In genomic region chr8:85603203-85603895, GRCm38 (mm10) we compare ENCODE assay signal across 9 mouse cellular contexts. TPM values are rescaled to one million over a fixed set of nuclear protein-coding genes. Genes with fewer than 3 reads are reported as not detected.
A peak's percentile ranks its signal among the peaks of the same experiment; 100 is the strongest.
DNase-seq lines count a peak whose midpoint lies in the region; ATAC-seq lines count a peak whose summit lies in the region.
"Had no signal": no experiment of that assay in that cellular context is flagged by ENCODE, and none has a peak within 500 bp of the region (broad histone marks: within the 10 kb centered on the region; RNA-seq: fewer than 3 reads in every experiment).

No protein-coding gene starts in this region.

- no peaks in the 10 kb centered on the region for H3K4me1 ChIP-seq in forebrain, embryonic 13.5 days
- no peaks in the 10 kb centered on the region for H3K4me1 ChIP-seq in hindbrain, embryonic 16.5 days (ENCODE audit: control insufficient read depth, insufficient read depth, low read depth, low read length)
- no peaks in the 10 kb centered on the region for H3K4me1 ChIP-seq in midbrain, embryonic 14.5 days (ENCODE audit: control insufficient read depth, insufficient read depth, low read length)

- H3K4me2 ChIP-seq in forebrain, embryonic 13.5 days, result no peak overlapping the region
- H3K4me2 ChIP-seq in hindbrain, embryonic 16.5 days (ENCODE audit: low read length), result no peak overlapping the region
- no peak overlapping the region for H3K4me2 ChIP-seq in midbrain, embryonic 14.5 days (ENCODE audit: low read length)

- no peaks in the 10 kb centered on the region for H3K27me3 ChIP-seq in forebrain, embryonic 13.5 days
- no peaks in the 10 kb centered on the region for H3K27me3 ChIP-seq in hindbrain, embryonic 16.5 days (replicated peaks; ENCODE audit: control insufficient read depth, insufficient read depth, low read length)
- no peaks in the 10 kb centered on the region for H3K27me3 ChIP-seq in midbrain, embryonic 14.5 days (ENCODE audit: control insufficient read depth, insufficient read depth, low read length)

- no peaks in the 10 kb centered on the region for H3K9me3 ChIP-seq in forebrain, embryonic 13.5 days (replicated peaks)
- no peaks in the 10 kb centered on the region for H3K9me3 ChIP-seq in hindbrain, embryonic 16.5 days (ENCODE audit: control insufficient read depth, low read length)
- no peaks in the 10 kb centered on the region for H3K9me3 ChIP-seq in midbrain, embryonic 14.5 days (ENCODE audit: control insufficient read depth, low read length)
- H3K9me3 ChIP-seq: megakaryocyte, embryonic 14.5 days had no signal

- DNase-seq in ovary, postnatal 10 days (ENCODE audit: low spot score), result peak; percentile 39
- DNase-seq in ovary, adult 18-20 months (ENCODE audit: low spot score), result no peak
- DNase-seq in c-Kit-positive CD71-negative TER-119-negative erythroid progenitor cells, embryonic 14.5 days (ENCODE audit: low read depth), result peak; percentile 17
- DNase-seq in left cerebral cortex, adult 18-20 months (ENCODE audit: low spot score in 2 of 2), result peak; percentile 78 to 79
- peak; percentile 87 for DNase-seq in midbrain, embryonic 14.5 days
- DNase-seq in thymus, postnatal 36 days, result peak; percentile 22 to 37

- H3K9ac ChIP-seq in forebrain, embryonic 13.5 days, result no peak overlapping the region
- no peak overlapping the region for H3K9ac ChIP-seq in hindbrain, embryonic 16.5 days (ENCODE audit: low read depth, low read length)
- no peak overlapping the region for H3K9ac ChIP-seq in midbrain, embryonic 14.5 days (replicated peaks; ENCODE audit: low read length)

- H3K36me3 ChIP-seq in forebrain, embryonic 13.5 days (ENCODE audit: poor library complexity, severe bottlenecking), result no peaks in the 10 kb centered on the region
- H3K36me3 ChIP-seq in hindbrain, embryonic 16.5 days (ENCODE audit: control insufficient read depth, insufficient read depth, low read length), result no peaks in the 10 kb centered on the region
- H3K36me3 ChIP-seq in midbrain, embryonic 14.5 days (ENCODE audit: control insufficient read depth, insufficient read depth, low read length), result no peaks in the 10 kb centered on the region

- H3K27ac ChIP-seq in forebrain, embryonic 13.5 days, result no peak overlapping the region
- no peak overlapping the region for H3K27ac ChIP-seq in hindbrain, embryonic 16.5 days (ENCODE audit: low read depth, low read length)
- H3K27ac ChIP-seq in midbrain, embryonic 14.5 days (replicated peaks; ENCODE audit: low read depth, low read length), result no peak overlapping the region

- H3K4me3 ChIP-seq in forebrain, embryonic 13.5 days, result no peak overlapping the region
- H3K4me3 ChIP-seq in hindbrain, embryonic 16.5 days (ENCODE audit: low read length), result no peak overlapping the region
- no peak overlapping the region for H3K4me3 ChIP-seq in midbrain, embryonic 14.5 days (replicated peaks; ENCODE audit: low read depth, low read length)
- H3K4me3 ChIP-seq: megakaryocyte, embryonic 14.5 days had no signal

- WGBS in forebrain, embryonic 13.5 days, result 41% methylated on average over 8 of the region's 8 CpGs
- WGBS in hindbrain, embryonic 16.5 days, result 35% methylated on average over 8 of the region's 8 CpGs
- WGBS in midbrain, embryonic 14.5 days, result 43% methylated on average over 8 of the region's 8 CpGs

- 0 out of 2 replicates have a peak, but pooled peaks have one; percentile 45 for ATAC-seq in forebrain, embryonic 13.5 days
- peak; percentile 65; the same call in 1 of the 2 replicates for ATAC-seq in hindbrain, embryonic 16.5 days
- no peak for ATAC-seq in midbrain, embryonic 14.5 days (ENCODE audit: low FRiP score, low TSS enrichment)

RNA-seq across cellular contexts. Expression of gene Dnaja2, which starts 48.2 kb away (rescaled TPM):
- 167 and 177 TPM in 2 replicates for polyA plus RNA-seq in forebrain, embryonic 13.5 days (2015; fragmentation: Nextera tagmentation; extraction: Ambion mirVana)
- polyA plus RNA-seq in hindbrain, embryonic 16.5 days (2015; fragmentation: Nextera tagmentation; extraction: Ambion mirVana), result 170 and 171 TPM in 2 replicates
- 100 to 1,000 TPM; 208 to 220 TPM for total RNA-seq in left cerebral cortex, adult 18-20 months (2021)
- polyA plus RNA-seq in midbrain, embryonic 14.5 days (2014; fragmentation: Nextera tagmentation; extraction: Ambion mirVana), result 161 and 182 TPM in 2 replicates
